Mouse (Mus musculus) C2C12 (cell line): ENCODE measurements around the gene Acot2.

Experiments used
- CTCF ChIP-seq: IDR thresholded peaks from one replicate; pipeline ENCODE4 v1.5.1; 2011; ENCODE audit not compliant: control insufficient read depth, insufficient read depth, insufficient read length
- FOSL1 ChIP-seq: IDR thresholded peaks from one replicate; pipeline ENCODE4 v1.8.0; 2011; ENCODE audit warnings: mild to moderate bottlenecking, low read length; ENCODE audit not compliant: poor library complexity, insufficient read depth, severe bottlenecking
- MAX ChIP-seq: IDR thresholded peaks from one replicate; pipeline ENCODE4 v1.6.1; 2011; ENCODE audit warnings: mild to moderate bottlenecking, control low read depth
- MYOD1 ChIP-seq: IDR thresholded peaks from one replicate; pipeline ENCODE4 v1.6.1; 2011; ENCODE audit warnings: low read depth; ENCODE audit not compliant: control insufficient read depth, insufficient read length
- MYOG ChIP-seq: IDR thresholded peaks from one replicate; pipeline ENCODE4 v1.6.1; 2011; ENCODE audit not compliant: control insufficient read depth, insufficient read length; ENCODE audit errors: extremely low read depth
- USF1 ChIP-seq: IDR thresholded peaks from one replicate; pipeline ENCODE4 v1.6.1; 2011; ENCODE audit warnings: low read depth, mild to moderate bottlenecking, control low read depth, moderate library complexity

DNA sequence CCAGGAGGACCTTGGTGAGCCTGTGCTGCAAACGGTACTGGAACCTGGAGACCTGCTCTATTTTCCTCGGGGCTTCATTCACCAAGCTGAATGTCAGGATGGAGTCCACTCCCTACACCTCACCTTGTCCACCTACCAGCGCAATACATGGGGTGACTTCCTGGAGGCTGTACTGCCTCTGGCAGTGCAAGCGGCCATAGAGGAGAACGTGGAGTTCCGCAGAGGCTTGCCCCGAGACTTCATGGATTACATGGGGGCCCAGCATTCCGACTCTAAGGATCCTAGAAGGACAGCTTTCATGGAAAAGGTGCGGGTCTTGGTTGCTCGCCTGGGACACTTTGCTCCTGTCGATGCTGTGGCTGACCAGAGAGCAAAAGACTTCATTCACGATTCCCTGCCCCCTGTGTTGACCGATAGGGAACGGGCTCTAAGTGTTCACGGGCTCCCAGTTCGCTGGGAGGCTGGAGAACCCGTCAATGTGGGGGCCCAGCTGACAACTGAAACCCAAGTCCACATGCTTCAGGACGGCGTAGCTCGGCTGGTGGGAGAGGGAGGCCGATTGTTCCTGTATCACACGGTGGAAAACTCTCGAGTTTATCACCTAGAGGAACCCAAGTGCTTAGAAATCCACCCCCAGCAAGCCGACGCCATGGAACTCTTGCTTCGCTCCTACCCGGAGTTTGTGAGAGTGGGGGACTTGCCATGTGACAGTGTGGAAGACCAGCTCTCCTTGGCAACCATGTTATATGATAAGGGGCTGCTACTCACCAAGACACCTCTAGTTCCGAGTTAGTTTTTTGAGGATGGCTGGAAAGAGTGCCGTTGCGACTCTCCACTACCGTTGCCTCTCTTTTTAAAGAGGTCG is 35.7 kb upstream of the Acot2 start:
- no peak for TF ChIP-seq USF1
- TF ChIP-seq CTCF = no peak
- TF ChIP-seq MAX = no peak
- no peak for TF ChIP-seq MYOG
- no peak for TF ChIP-seq FOSL1
- TF ChIP-seq MYOD1 = no peak
